22 mouse cellular contexts compared by ENCODE assay signal in the genomic region with DNA sequence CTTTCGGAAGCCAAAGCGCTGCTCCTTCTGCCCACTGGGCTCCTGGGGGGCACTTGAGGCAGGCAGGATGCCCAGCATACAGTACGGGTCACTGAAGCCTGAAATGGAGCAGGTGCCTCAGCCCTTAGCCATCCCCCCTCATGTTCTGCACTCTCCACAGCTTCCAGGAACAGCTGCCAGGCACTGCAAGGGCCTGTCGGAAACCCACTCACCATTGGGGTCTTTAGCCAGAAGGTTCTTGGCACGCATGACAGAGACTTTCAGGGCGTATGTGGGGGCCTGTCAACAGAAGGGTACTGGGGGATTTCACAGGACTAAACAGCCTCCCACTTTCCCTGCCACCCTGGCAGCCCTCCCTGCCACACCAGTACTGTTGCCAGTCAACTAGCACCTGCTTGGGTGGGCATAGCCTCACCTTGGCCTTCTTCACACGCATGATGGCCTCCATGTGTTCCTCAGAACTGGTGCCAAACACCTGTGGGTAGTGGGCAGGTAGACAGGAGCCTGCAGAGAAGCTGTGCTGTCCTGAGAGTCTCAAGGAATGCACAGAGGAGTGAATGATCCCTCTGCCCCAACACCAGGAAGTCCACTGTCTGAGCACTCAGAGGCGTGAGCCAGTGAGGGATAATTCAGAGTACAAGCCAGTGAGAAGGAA. TPM values are rescaled to one million over a fixed set of nuclear protein-coding genes. Genes with fewer than 3 reads are reported as not detected.
"Had no signal": no experiment of that assay in that cellular context is flagged by ENCODE, and none has a peak within 500 bp of the region (broad histone marks: within the 10 kb centered on the region; RNA-seq: fewer than 3 reads in every experiment).

No protein-coding gene starts in this region.

- ATAC-seq: intestine, postnatal 0 days; liver, postnatal 0 days; lung, postnatal 0 days had no signal

- H3K4me3 ChIP-seq: kidney, embryonic 15.5 days; limb, embryonic 15.5 days; myocyte; neural tube, embryonic 13.5 days; stomach, embryonic 15.5 days had no signal

- H3K36me3 ChIP-seq: kidney, embryonic 15.5 days; limb, embryonic 15.5 days; neural tube, embryonic 13.5 days; stomach, embryonic 15.5 days had no signal

- DNase-seq: kidney, adult 2 months; kidney, postnatal 10 days; kidney, postnatal 36 days; layer of hippocampus, postnatal 36 days; liver, postnatal 0 days; lung, embryonic 14.5 days; midbrain, embryonic 14.5 days; retina, postnatal 1 day; right cerebral cortex, postnatal 25 days; spleen, adult 18-20 months; thymus, postnatal 25 days had no signal

- H3K4me1 ChIP-seq: stomach, embryonic 15.5 days had no signal

- H3K9ac ChIP-seq: kidney, embryonic 15.5 days; limb, embryonic 15.5 days; liver, embryonic 14.5 days; liver, postnatal 0 days; lung, embryonic 14.5 days; neural tube, embryonic 13.5 days; stomach, embryonic 15.5 days had no signal

- H3K9me3 ChIP-seq: kidney, embryonic 15.5 days; limb, embryonic 15.5 days; neural tube, embryonic 13.5 days; stomach, embryonic 15.5 days had no signal

- H3K27ac ChIP-seq: kidney, embryonic 15.5 days; limb, embryonic 15.5 days; liver, embryonic 14.5 days; macrophage; neural tube, embryonic 13.5 days; stomach, embryonic 15.5 days had no signal

- H3K4me2 ChIP-seq: kidney, embryonic 15.5 days; limb, embryonic 15.5 days; liver, embryonic 11.5 days; lung, embryonic 14.5 days; neural tube, embryonic 13.5 days; stomach, embryonic 15.5 days had no signal

RNA-seq across cellular contexts. Expression of a gene that starts 5.9 kb away (rescaled TPM):
- polyA plus RNA-seq: macrophage had no signal

RNA-seq across cellular contexts. Expression of a gene that starts 47.9 kb away (rescaled TPM):
- polyA plus RNA-seq: kidney, adult 2 months; limb, embryonic 11.5 days; liver, embryonic 11.5 days; midbrain, embryonic 14.5 days; myocyte; neural tube, embryonic 13.5 days had no signal
